Mouse (Mus musculus) retina, postnatal 1 day (tissue): ENCODE results near the gene Ncor2.

Source experiments
- DNase-seq: peaks from one replicate; pipeline ENCODE4 v3.0.0-alpha.2; 2012

Ncor2 gene

GRCm38 (mm10) chr5:125167524-125167923 is 11.5 kb downstream of the Ncor2 start:
- DNase-seq = no peak

GRCm38 (mm10) chr5:125165993-125166392 is 13.0 kb downstream of the Ncor2 start:
- no peak for DNase-seq

- DNase-seq = peak; percentile 90
Observed at GRCm38 (mm10) chr5:125164465-125165167, 14.4 kb downstream of the Ncor2 start.

GRCm38 (mm10) chr5:125163441-125164050 is 15.5 kb downstream of the Ncor2 start:
- DNase-seq = peak; percentile 77

- no peak for DNase-seq
Observed at GRCm38 (mm10) chr5:125162461-125162860, 16.6 kb downstream of the Ncor2 start.

- peak; percentile 62 for DNase-seq
Observed at GRCm38 (mm10) chr5:125159804-125160405, 19.1 kb downstream of the Ncor2 start.

GRCm38 (mm10) chr5:125159293-125159692 is 19.7 kb downstream of the Ncor2 start:
- DNase-seq = peak; percentile 95

GRCm38 (mm10) chr5:125158232-125158961 is 20.6 kb downstream of the Ncor2 start:
- DNase-seq = peak; percentile 73

GRCm38 (mm10) chr5:125157375-125158033 is 21.5 kb downstream of the Ncor2 start:
- peak; percentile 58 for DNase-seq

GRCm38 (mm10) chr5:125156418-125157205 is 22.4 kb downstream of the Ncor2 start:
- DNase-seq = no peak

GRCm38 (mm10) chr5:125155451-125155850 is 23.6 kb downstream of the Ncor2 start:
- DNase-seq = no peak

- DNase-seq = peak; percentile 91
Observed at GRCm38 (mm10) chr5:125154989-125155388, 24.0 kb downstream of the Ncor2 start.

GRCm38 (mm10) chr5:125154178-125154577 is 24.8 kb downstream of the Ncor2 start:
- no peak for DNase-seq

- DNase-seq = no peak
Observed at GRCm38 (mm10) chr5:125153201-125153816, 25.7 kb downstream of the Ncor2 start.

GRCm38 (mm10) chr5:125151872-125152534 is 27.0 kb downstream of the Ncor2 start:
- DNase-seq = peak; percentile 80

- DNase-seq = peak; percentile 97
Observed at GRCm38 (mm10) chr5:125150951-125151564, 28.0 kb downstream of the Ncor2 start.

- no peak for DNase-seq
Observed at GRCm38 (mm10) chr5:125149142-125149541, 29.9 kb downstream of the Ncor2 start.

GRCm38 (mm10) chr5:125148686-125149085 is 30.3 kb downstream of the Ncor2 start:
- DNase-seq = no peak

GRCm38 (mm10) chr5:125148173-125148572 is 30.8 kb downstream of the Ncor2 start:
- DNase-seq = no peak

- no peak for DNase-seq
Observed at GRCm38 (mm10) chr5:125147124-125147523, 31.9 kb downstream of the Ncor2 start.
